Mouse (Mus musculus) neural tube, embryonic 14.5 days (tissue): ENCODE measurements around the gene Tmeff2. TPM values are rescaled to one million over a fixed set of nuclear protein-coding genes. Genes with fewer than 3 reads are reported as not detected.

ENCODE experiments used
- ATAC-seq: fragments of 200-750 bp; cut with Nextera tagmentation; 2 replicates; pipeline ENCODE4 v1.8.0; 2017; ENCODE audit warnings: low read depth, mild to moderate bottlenecking, moderate TSS enrichment, moderate library complexity
- H3K27ac ChIP-seq: fragments of 300-500 bp; sonication (generic); 2 replicates; pipeline ENCODE4 v1.5.1; 2014; ENCODE audit warnings: low read depth, mild to moderate bottlenecking, control low read depth, low read length, moderate library complexity, mixed read lengths
- H3K27me3 ChIP-seq: fragments of 300-500 bp; sonication (generic); 2 replicates; pipeline ENCODE4 v1.6.1; 2014; ENCODE audit warnings: low read length; ENCODE audit not compliant: control insufficient read depth, insufficient read depth
- H3K36me3 ChIP-seq: fragments of 300-500 bp; sonication (generic); 2 replicates; pipeline ENCODE4 v1.6.1; 2014; ENCODE audit warnings: low read length, mixed read lengths; ENCODE audit not compliant: control insufficient read depth, insufficient read depth
- H3K4me1 ChIP-seq: fragments of 300-500 bp; sonication (generic); 2 replicates; pipeline ENCODE4 v1.6.1; 2014; ENCODE audit warnings: low read length; ENCODE audit not compliant: control insufficient read depth, insufficient read depth
- H3K4me2 ChIP-seq: fragments of 300-500 bp; sonication (generic); 2 replicates; pipeline ENCODE4 v1.6.1; 2014; ENCODE audit warnings: mild to moderate bottlenecking, low read depth, low read length, control low read depth
- H3K4me3 ChIP-seq: fragments of 300-500 bp; sonication (generic); 2 replicates; pipeline ENCODE4 v1.5.1; 2014; ENCODE audit warnings: low read depth, low read length, control low read depth, mixed read lengths
- H3K9ac ChIP-seq: fragments of 300-500 bp; sonication (generic); replicated peaks from 2 replicates; pipeline ENCODE4 v1.6.1; 2014; ENCODE audit warnings: low read depth, mild to moderate bottlenecking, control low read depth, low read length, mixed read lengths
- H3K9me3 ChIP-seq: fragments of 300-500 bp; sonication (generic); 2 replicates; pipeline ENCODE4 v1.6.1; 2016; ENCODE audit warnings: low read length; ENCODE audit not compliant: control insufficient read depth
- WGBS: fragments of 180-500 bp; shearing (Covaris S2); extraction: QIAGEN DNeasy Blood & Tissue Kit; methylation state at CpG from one replicate; pipeline ENCODE4 v1.1.7; 2014; 5-methylcytosine and 5-hydroxymethylcytosine counted together
- polyA plus RNA-seq: library from polyadenylated mRNA; unstranded; fragments of >200 nt; fragmentation: Nextera tagmentation; extraction: Ambion mirVana; gene quantifications from 2 replicates; pipeline ENCODE4 v1.2.1, GENCODE M21; 2014

The Tmeff2 gene
- polyA plus RNA-seq, 1 experiment from 2014 or later, result 95.9 TPM

DNA sequence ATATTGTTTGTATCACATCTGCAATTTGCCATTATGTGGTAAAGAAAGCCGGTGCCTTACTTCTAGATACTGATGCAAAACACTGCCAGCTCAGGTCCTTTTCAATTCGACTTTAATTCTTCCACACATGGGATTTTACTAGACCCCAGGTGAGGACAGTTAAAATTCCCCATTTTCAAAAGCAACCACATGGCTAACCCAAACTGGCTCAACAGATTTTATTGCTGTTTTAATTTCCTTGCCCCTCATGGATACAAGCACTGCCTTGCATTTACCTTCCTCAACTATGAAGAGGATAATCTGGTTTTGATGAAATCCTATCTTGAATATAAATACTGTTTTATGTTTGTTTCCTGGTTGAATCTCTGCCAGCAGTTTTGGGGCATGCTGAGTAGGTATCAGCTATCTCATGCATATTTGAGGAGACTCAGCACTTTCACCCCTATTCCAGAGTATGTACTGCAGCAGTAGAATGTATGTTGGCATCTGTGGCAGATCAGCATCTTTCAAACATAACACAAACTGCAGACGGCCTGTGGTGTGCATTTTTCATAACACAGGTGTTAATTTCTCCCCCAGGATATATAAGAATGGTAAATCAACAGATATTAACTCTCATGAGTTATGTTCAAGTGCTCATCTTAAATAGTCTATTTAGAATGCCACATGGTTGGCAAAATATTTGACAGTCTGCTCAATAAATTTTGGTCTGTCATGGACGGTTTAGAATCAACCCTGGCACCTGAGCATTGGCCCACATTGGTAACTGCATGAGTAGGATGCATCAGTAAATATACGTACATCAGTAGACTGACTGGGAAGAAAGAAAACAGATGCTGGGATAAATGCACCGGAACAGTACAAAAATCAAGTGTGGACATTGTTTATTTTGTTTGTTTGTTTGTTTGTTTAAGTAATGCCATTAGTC, 72.3 kb downstream of the Tmeff2 start:
- H3K4me1 ChIP-seq, result peaks cover 9% of the 10 kb centered on the region; the same call in 1 of the 2 replicates
- no peak overlapping the region for H3K9ac ChIP-seq
- no peak overlapping the region for H3K4me2 ChIP-seq
- no peak overlapping the region for H3K4me3 ChIP-seq
- no peaks in the 10 kb centered on the region for H3K36me3 ChIP-seq
- H3K27ac ChIP-seq, result 0 out of 2 replicates have a peak overlapping the region, but pooled peaks have one; percentile 22
- WGBS, result 64% methylated on average over 6 of the region's 6 CpGs
- no peaks in the 10 kb centered on the region for H3K27me3 ChIP-seq
- H3K9me3 ChIP-seq, result no peaks in the 10 kb centered on the region
- peak; percentile 80 for ATAC-seq

DNA sequence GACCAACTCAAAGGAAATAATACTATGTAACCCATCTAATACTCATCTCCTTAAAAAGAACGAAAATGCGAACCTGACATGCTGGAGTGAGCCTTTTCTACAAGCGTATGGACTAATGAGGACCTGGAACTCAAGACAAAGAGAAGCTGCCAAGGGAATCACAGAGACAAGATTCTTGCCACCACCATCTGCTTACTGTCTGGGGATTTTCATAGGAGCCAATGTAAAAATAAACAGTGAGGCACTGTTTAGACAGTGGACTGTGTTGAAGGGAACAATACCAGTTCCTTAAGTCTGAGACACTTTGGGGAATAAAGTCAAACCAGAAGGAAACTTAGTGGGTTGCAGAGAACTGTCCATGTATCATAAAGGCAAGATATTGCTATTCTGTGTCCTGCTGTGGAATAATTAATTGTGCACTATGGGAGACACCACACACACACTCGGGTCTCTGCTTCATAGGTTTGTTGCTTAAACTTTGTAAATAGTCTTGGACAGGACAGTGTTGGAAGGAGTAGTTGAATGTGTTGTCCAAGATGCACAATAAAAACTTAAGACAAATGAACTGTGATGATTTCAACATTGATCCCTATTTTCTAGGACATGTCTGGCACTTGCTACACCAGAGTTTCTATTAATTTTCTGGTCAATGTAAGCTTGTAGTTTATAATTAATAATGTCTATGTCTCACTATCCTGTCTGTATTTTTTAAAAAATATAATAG, 79.1 kb downstream of the Tmeff2 start:
- 75% methylated on average over 4 of the region's 4 CpGs for WGBS

DNA sequence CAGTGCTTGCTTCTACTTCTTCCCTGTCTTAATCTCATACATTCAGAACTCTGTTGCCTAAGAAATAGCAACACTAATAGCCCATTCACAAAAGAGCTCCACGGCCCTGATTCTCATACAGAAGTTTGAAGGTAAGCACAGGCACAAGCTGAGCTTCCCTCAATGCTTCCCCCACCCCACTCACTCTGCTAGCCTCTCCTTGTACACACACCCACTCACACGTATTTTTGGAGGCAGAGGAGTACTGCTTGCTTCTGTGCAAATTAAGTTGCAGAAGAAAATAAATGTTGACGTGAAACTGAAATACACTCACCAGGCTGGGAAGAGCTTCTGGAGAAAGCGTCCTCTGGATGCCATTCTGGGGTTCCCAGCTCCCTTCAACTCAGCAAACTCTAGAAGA, 80.1 kb downstream of the Tmeff2 start:
- no peak for ATAC-seq
- H3K27me3 ChIP-seq, result no peaks in the 10 kb centered on the region
- H3K4me2 ChIP-seq, result no peak overlapping the region
- H3K27ac ChIP-seq, result no peak overlapping the region
- no peaks in the 10 kb centered on the region for H3K4me1 ChIP-seq
- no peak overlapping the region for H3K9ac ChIP-seq
- WGBS, result 77% methylated on average over 4 of the region's 4 CpGs
- H3K9me3 ChIP-seq, result no peaks in the 10 kb centered on the region
- H3K36me3 ChIP-seq, result no peaks in the 10 kb centered on the region
- no peak overlapping the region for H3K4me3 ChIP-seq

More for the DNA sequence above, 79.1 kb downstream of the Tmeff2 start:
- H3K27ac ChIP-seq, result no peak overlapping the region
- no peak overlapping the region for H3K9ac ChIP-seq
- no peak for ATAC-seq
- H3K4me3 ChIP-seq, result no peak overlapping the region
- no peaks in the 10 kb centered on the region for H3K36me3 ChIP-seq
- H3K9me3 ChIP-seq, result no peaks in the 10 kb centered on the region
- no peaks in the 10 kb centered on the region for H3K27me3 ChIP-seq
- H3K4me1 ChIP-seq, result no peaks in the 10 kb centered on the region
- no peak overlapping the region for H3K4me2 ChIP-seq

DNA sequence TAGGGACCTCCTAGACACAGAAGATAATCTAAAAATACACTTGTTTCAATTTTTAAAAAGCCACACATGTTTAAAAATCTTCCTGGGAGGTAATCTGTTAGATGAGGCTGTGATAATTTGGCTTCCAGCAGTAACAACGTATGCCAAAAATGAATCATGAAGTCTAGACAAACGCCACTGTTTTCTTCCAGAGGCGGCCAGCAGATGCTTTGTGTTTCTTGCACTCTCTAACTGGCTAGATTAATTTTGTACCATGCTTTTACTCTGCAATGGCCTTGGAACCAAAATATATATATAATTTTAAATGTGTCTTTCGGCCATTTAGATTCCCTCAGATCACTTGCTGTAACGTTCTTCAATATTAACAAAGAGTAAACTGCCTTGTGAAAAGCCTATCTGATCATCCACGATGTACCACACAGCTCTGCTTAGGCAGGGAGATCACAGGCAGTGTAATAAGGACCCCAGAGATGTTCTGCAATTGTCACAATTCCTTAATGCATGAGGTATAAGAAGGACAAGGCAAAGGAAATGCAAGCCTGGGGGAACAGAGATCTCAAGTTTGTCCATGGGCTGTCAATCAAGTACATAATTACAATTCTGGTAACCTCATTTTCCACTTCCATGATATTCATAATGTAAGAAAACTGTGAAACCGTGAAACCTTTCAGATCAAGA, 80.8 kb downstream of the Tmeff2 start:
- H3K27ac ChIP-seq, result no peak overlapping the region
- 78% methylated on average over 7 of the region's 7 CpGs for WGBS

DNA sequence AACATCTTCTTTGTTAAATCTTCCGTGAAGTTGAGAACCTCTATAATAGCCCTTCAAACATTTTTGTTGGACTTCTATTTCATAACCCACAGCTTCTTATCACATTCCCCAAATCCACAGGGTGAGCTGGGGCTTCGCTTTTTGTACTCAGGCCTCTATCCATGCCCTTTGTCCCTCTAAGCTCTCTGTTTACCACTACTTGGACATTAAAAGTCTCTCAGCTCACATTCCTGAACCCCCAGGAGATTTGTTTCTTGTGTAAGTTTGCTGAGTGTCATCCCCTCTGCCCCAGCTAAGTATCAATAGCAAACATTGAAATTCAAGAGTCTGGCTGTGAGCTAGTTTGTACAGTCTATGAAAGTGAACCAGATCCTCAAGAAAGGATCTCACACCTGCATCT, 90.2 kb downstream of the Tmeff2 start:
- Histone ChIP-seq H3K4me2 (no peak overlapping the region), H3K36me3 (no peaks in the 10 kb centered on the region; the same call in 1 of the 2 replicates), H3K4me1 (no peaks in the 10 kb centered on the region), H3K4me3 (no peak overlapping the region), H3K27me3 (no peaks in the 10 kb centered on the region), H3K9me3 (no peaks in the 10 kb centered on the region), H3K9ac (no peak overlapping the region), H3K27ac (no peak overlapping the region)
- no peak for ATAC-seq
- WGBS, result 85% methylated on average over 2 of the region's 2 CpGs

More for the DNA sequence above, 80.8 kb downstream of the Tmeff2 start:
- Histone ChIP-seq H3K9ac (no peak overlapping the region), H3K36me3 (no peaks in the 10 kb centered on the region), H3K27me3 (no peaks in the 10 kb centered on the region), H3K9me3 (no peaks in the 10 kb centered on the region), H3K4me2 (no peak overlapping the region), H3K4me1 (no peaks in the 10 kb centered on the region), H3K4me3 (no peak overlapping the region)
- ATAC-seq, result no peak

DNA sequence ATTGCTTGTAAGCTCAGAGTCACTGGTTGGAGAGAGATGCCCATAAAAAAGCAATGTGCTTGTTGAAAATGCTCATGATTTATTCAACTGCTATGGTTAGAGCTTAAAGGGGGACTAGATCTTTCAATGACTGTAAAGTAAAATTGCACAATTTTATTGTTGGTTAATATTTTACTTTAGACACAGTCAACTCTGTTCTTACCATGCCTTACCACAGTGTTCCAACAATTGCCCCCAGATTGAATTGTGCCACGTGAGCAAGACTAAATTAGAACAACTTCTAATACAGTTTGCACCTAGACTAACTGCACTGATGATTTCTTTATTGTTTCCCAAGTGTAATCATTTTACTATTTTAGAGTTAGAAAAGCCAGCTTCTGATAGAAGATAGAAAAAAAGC, 94.1 kb downstream of the Tmeff2 start:
- ATAC-seq, result no peak
- H3K9ac ChIP-seq, result no peak overlapping the region
- H3K36me3 ChIP-seq, result no peaks in the 10 kb centered on the region; the same call in 1 of the 2 replicates
- no peaks in the 10 kb centered on the region for H3K4me1 ChIP-seq
- H3K27ac ChIP-seq, result no peak overlapping the region
- H3K9me3 ChIP-seq, result no peaks in the 10 kb centered on the region
- H3K4me2 ChIP-seq, result no peak overlapping the region
- H3K4me3 ChIP-seq, result no peak overlapping the region
- no peaks in the 10 kb centered on the region for H3K27me3 ChIP-seq
- 86% methylated on average over 1 of the region's 1 CpGs for WGBS

DNA sequence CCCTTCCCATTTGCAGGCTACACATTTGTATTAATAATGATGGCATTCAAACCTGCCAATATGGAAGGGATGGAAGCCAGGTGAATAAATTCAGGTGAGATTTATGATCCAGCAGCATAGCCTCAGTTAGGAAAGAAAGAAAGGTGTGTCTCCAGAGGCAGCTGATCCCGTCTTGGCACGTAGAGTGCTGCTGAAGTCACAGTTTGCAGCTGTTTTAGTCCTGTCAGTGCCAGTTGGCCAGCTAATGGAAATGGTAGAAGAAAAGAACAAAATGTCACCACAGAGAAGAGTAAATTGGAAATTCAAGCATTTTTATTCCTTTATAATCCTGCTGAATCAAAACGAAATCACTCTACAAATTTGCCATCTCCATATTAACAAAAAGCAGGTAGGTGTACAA, 99.3 kb downstream of the Tmeff2 start:
- Histone ChIP-seq H3K4me2 (no peak overlapping the region), H3K36me3 (no peaks in the 10 kb centered on the region), H3K9me3 (no peaks in the 10 kb centered on the region), H3K27me3 (no peaks in the 10 kb centered on the region), H3K4me1 (no peaks in the 10 kb centered on the region), H3K27ac (no peak overlapping the region), H3K9ac (no peak overlapping the region), H3K4me3 (no peak overlapping the region)
- 0 out of 2 replicates have a peak, but pooled peaks have one; percentile 24 for ATAC-seq
- 76% methylated on average over 3 of the region's 3 CpGs for WGBS

DNA sequence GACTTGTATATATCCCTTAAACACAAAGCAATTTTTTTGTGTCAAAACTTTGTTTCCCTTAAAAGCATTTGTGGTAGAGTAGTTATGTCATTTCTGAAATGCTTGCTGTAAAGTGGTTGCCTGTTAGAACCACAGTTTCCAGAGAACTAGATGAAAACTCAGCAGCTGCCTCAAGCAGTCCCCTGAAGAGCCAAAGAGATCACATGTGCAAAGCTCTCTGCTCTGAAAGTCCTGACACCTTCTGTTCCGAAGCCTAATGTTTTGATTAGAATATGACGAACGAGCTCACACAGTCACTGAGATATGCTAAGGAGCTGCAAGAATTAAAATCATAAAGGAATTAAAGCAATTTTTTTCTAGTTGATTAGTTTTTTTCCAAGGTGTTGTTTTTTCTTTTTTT, 107.9 kb downstream of the Tmeff2 start:
- no peak overlapping the region for H3K4me2 ChIP-seq
- H3K4me3 ChIP-seq, result no peak overlapping the region
- H3K9ac ChIP-seq, result no peak overlapping the region
- WGBS, result 78% methylated on average over 3 of the region's 3 CpGs
- no peaks in the 10 kb centered on the region for H3K27me3 ChIP-seq
- ATAC-seq, result no peak
- no peaks in the 10 kb centered on the region for H3K4me1 ChIP-seq
- no peaks in the 10 kb centered on the region for H3K9me3 ChIP-seq
- H3K36me3 ChIP-seq, result no peaks in the 10 kb centered on the region
- H3K27ac ChIP-seq, result no peak overlapping the region
